Mouse (Mus musculus): ENCODE data around the gene Acer2. TPM values are rescaled to one million over a fixed set of nuclear protein-coding genes. Genes with fewer than 3 reads are reported as not detected.
"Not testable (repeated sequence)": the region's sequence is repeated elsewhere in the genome, so short reads cannot be mapped to it uniquely, and the experiment has no call there.

The Acer2 gene
- 1 to 10 TPM; 5.1 to 6.9 TPM for total RNA-seq (2021)

GRCm38 (mm10) chr4:86874146-86874847 is at the start of gene Acer2:
Gene Acer2 (plus strand): TSS chr4:86874396.
- DNase-seq, result peak; percentile 78 to 80

- DNase-seq, result no peak
Measured at GRCm38 (mm10) chr4:86825143-86825542, 49.1 kb upstream of the Acer2 start.

- DNase-seq, result no peak
Measured at GRCm38 (mm10) chr4:86831896-86832295, 42.3 kb upstream of the Acer2 start.

GRCm38 (mm10) chr4:86841141-86841540 is 33.1 kb upstream of the Acer2 start:
- not testable (repeated sequence) for DNase-seq

- DNase-seq, result no peak
Measured at GRCm38 (mm10) chr4:86845384-86845783, 28.8 kb upstream of the Acer2 start.

- no peak for DNase-seq
Measured at GRCm38 (mm10) chr4:86847246-86847645, 26.9 kb upstream of the Acer2 start.

GRCm38 (mm10) chr4:86851331-86851730 is 22.9 kb upstream of the Acer2 start:
- DNase-seq, result no peak

GRCm38 (mm10) chr4:86852018-86852417 is 22.2 kb upstream of the Acer2 start:
- DNase-seq, result no peak

GRCm38 (mm10) chr4:86852813-86853590 is 21.2 kb upstream of the Acer2 start:
- no peak for DNase-seq

GRCm38 (mm10) chr4:86856304-86857112 is 17.7 kb upstream of the Acer2 start:
- DNase-seq, result no peak

- DNase-seq, result peak; percentile 94 to 96
Measured at GRCm38 (mm10) chr4:86857113-86858069, 16.8 kb upstream of the Acer2 start, which contains the start of gene Rps6. Gene Rps6 (minus strand): TSS chr4:86857412.

- DNase-seq, result no peak
Measured at GRCm38 (mm10) chr4:86858070-86858440, 16.1 kb upstream of the Acer2 start.

GRCm38 (mm10) chr4:86864087-86864486 is 10.1 kb upstream of the Acer2 start:
- no peak for DNase-seq

- no peak for DNase-seq
Measured at GRCm38 (mm10) chr4:86871988-86872387, 2.2 kb upstream of the Acer2 start.

GRCm38 (mm10) chr4:86873072-86873471 is 1.1 kb upstream of the Acer2 start:
- peak in 1 of 2 experiments; percentile 14 for DNase-seq

- DNase-seq, result no peak
Measured at GRCm38 (mm10) chr4:86879477-86879876, 5.3 kb downstream of the Acer2 start.

- no peak for DNase-seq
Measured at GRCm38 (mm10) chr4:86881178-86881577, 7.0 kb downstream of the Acer2 start.

GRCm38 (mm10) chr4:86882413-86882812 is 8.2 kb downstream of the Acer2 start:
- DNase-seq, result no peak

GRCm38 (mm10) chr4:86884945-86885344 is 10.7 kb downstream of the Acer2 start:
- DNase-seq, result no peak

- DNase-seq, result no peak
Measured at GRCm38 (mm10) chr4:86885790-86886159, 11.6 kb downstream of the Acer2 start.

GRCm38 (mm10) chr4:86886160-86886878 is 12.1 kb downstream of the Acer2 start:
- DNase-seq, result peak; percentile 2 to 5
